Mouse (Mus musculus) brain, adult 2 months (tissue): ENCODE measurements around the gene Xpnpep1.

Source experiments
- DNase-seq: peaks from one replicate; pipeline ENCODE4 v3.0.0; 2011; ENCODE audit warnings: low read depth, low spot score

Xpnpep1 gene

DNA sequence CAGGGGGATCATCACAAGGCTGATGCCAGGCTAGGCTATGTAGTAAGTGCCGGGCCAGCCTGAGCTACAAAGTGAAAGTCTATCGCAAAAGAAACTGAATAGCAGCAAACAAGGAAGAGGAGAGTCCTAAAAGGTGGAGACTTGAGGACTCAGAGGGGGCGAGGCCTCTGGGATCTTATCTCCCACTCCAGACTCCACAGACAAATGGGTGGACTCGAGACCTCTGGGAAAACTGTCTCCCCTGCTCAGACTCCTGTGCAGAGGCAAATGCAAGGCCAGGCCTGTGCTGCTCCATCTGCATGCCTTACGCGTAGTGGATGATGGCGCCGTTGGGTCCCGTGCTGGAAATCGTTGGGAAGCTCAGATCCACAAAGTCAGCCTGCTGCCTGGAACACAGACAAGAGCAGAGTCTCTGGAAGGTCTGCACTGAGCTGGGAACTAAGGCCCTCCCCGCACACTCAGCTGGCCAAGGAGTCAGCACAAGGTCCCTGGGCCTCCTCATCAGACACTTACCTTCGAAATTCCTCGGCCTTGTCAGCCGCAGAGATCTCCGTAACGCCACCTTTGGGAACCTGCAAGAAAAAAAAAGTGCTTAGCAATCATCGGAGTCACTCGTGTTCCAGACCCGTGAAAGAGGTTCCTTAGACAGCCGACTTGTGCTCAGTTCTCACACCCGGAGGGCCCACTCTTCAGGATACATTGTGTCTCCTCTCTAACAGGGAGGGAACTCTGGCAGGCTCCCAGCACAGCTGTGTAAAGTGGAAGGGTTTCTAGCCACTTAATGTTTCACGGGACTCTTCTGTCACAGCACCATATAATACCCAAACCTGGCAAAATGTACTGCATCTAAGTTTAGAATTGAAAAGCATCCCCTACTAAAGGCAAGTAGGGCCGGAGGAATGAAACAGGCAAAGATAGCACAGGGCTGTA lies 37.6 kb downstream of the Xpnpep1 start:
- no peak for DNase-seq

DNA sequence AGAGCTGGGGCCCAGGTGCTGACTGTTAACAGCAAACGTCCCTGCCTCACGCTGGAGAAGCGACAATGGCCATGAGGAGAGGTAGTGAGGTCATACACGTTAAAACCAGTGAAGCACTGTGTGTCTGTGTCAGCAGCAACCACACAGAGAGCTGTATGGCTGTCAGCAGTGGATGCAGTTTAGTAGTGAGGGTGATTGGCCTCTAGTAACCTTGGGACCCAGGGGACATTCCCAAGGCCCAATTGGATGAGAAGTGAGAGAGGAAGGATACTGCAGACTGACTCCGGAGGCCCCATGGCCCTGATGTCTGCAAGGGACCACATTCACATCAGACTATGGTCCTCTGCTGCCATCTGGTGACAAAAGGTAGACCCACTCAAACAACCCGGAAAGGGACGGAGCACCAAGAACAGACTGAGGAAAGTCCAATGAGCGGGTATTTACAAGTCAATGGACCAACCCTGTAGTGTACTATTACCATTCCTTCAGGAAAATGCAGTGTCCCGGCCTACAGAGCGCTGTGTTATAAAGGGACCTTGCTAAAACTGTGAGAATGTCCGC lies 47.1 kb downstream of the Xpnpep1 start:
- peak; percentile 70 for DNase-seq

DNA sequence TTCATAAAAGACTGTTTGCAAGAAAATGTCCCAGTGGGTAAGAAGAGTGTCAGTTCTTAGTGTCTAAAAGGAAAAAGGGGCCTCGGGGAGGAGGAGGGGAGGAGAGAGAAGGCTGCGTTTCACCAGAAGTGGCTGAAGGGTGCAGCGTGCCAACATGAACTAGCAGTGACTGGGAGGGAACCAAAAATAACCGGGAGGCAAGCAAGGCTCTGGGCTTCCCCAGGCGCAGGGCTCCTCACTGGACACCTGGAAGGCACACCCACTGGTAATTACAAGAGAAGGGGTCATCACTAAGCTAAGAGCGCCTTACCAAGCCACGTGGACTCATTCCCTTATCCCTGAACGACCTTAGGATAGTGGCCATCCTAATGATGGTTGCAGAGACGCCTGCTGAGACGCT lies 48.1 kb downstream of the Xpnpep1 start:
- no peak for DNase-seq

DNA sequence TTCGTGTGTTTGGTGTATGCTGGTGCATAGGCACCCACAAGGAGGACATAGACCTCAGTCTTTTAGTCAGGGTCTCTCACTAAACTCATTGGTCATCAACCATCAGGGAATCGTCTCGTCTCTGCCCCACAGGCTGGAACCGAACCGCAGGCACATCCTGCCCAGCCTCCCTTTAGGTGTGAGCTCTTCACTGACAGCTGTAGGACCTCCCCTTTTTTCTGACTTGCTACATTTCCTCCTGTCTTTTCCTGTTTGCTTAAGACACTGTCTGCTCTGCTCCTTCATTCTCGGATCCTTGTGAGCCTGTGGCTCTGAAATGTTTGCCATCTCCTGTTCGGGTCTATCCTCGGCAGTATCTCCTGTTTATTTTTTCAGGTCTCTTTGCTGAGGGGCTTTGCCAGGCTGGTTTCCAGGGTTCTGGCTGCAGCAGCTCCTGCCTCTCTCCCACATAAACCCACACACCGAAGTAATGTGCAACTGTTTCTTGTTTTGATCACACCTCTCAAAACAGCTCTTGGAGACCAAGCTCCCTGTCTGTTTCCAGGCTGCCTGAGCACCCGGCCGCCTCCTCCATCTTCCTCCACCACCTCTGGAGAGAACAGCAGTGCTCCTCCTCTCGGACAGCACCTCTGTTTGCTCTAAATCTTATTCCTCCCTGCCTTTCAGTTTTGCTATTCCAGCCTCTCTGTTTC lies 60.8 kb downstream of the Xpnpep1 start:
- peak; percentile 52 for DNase-seq

DNA sequence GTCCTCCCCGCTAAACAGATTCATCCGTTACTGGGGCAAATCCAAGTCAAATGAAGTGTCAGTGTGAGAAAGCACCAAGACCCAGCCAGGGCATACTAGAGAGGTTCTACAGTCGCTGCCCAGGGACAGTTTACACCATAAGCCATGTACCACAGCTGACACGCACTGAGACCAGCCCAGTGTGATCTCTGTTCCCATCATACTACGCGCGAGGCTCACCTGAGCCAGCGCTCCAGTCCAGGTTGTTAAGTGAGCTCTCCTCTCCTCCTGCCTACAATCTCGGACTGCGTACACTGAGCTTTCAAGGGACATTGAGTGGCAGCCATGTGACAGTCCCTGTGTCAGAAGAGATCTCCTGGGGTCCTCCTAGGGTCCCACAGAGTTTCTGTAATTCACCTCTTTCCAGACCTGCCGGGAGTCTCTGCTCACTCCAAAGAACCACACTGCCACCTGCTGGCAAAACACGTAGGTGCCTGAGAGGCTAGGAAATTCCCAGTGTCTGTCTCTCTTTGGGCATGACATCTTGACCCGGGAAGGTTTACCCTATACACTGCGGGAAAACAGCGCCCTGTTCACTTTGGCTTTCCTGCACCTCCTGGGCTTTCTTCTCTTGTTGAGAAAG lies 64.3 kb downstream of the Xpnpep1 start:
- DNase-seq = peak; percentile 70

DNA sequence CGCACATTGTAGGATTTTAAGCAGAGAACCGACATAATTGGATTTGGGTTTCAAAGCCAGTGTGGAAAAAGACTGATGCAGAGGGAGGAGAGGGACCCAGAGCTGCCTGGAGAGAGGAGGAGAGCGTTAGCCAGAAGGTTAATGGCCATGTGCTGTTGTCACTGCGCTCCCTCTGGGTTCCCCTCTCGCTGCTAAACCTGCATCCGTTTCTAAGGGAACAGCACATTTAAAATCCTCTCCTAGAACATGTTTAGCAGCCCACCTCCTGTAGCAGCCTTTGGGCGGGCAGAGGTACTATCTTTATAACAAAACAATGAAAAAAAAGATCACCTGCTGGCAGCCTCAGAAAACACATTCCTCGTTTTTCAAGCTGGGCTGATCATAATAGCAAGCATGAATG lies 73.7 kb downstream of the Xpnpep1 start:
- peak; percentile 56 for DNase-seq

DNA sequence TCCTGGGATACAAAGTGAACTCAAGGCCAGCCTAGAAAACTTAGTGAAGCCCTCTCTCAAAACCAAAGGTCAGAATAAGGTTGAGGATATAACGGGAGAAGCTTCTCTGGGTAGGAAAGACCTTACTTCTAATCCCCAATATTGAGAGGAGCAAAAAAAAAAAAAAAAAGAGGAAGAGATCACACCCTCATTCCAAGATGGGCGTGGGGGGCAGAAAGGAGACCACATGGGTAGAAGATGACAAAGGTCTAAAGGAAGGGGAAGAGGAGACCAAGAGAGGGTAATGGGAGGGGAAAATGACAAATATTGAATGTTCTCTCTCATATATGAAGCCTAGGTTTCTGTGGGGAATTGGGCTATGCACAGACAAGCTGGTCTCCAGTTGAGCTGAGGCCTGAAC lies 77.3 kb downstream of the Xpnpep1 start:
- no peak for DNase-seq

DNA sequence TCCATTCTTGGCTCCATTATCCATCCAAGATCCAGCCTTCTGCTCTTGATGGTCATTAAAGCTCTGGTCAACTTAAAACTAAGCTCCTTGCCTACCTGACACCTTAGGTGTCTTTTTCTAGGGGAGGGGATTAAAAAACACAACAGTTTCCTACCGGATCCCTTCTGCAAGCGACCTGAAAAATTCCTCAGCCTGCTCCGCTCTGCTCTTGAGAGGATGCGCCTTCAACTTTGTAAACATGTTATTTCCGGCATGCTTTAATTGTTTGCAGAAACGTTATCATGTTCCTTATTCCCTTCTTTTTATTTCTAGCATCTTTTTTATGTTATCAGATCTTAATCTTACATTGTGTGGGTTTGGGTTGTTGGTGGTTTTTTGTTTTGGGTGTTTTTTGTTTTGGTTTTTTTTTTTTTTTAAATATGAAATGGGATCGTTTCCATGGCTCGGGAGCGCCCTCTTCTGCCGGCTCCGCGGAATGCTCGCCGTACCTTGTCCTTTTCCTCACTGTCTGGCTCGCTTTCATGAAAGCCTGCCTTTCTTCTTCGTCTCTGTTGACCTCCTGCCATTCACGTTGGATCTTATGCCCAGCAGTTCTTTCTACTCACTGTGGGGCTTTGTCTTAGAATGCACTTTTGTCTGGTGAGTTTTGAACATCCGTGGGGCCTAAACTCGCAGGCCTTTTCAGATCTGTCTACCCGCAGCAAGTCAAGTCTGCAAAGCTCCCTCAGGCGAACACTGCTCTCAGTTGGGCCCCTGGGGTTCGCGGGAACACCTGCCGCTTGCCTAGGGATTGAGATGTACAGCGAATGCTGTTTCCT lies 117.1 kb downstream of the Xpnpep1 start:
- peak; percentile 54 for DNase-seq

DNA sequence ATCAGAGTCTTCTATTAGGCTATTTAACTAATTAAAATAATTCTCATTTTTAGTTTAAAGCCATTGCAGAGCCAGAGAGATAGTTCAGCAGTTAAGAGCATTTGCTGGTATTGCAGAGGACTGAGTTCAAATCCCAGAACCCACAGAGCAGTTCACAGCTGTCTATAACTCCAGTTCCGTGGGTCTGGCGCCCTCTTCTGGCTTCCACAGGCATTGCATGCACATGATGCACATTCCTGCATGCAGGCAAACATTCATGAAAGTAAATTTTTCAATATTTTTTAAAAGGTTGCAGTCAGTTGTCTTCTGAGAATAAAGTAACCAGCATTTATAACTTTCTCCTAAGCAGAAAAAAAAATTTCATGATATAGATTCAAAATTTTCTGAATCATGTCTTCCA lies 135.8 kb downstream of the Xpnpep1 start:
- DNase-seq = no peak

DNA sequence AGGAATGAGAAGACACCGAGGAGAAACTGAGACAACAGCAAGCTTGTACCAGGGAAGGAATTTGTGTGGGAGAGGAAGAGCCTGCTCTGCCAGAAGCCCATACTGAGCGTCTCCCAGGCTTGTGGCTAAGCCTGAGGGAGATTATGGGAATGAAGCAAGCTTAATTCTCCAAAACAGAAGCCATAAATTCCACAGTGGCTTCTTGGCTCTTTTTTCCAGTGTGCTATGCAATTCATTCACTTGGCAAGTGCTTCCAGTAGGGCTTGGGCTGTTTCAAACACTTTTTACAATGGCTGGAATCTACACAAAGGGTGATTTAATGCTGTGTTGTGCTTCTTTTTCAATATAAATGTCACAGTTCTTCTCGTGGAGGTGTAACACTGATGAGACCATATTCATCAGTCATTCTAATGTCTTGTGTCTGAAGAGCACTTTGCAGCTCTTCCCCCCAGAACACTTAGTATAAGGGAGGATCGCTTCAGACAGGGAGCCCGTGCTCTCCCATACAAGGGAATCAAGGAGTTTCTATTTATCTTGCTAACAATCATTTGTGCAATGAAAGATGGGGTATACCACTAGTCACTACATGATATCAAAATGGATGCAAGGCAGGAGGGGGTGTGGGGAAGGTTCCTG lies 148.1 kb downstream of the Xpnpep1 start:
- DNase-seq = peak; percentile 3
